Mouse (Mus musculus) bone marrow, adult 2 months (tissue): Measurements from ENCODE around the gene Arhgef11.

Experiments used
- CTCF ChIP-seq: fragments of 200-500 bp; IDR thresholded peaks from 2 replicates; pipeline ENCODE4 v1.5.1; 2011; ENCODE audit warnings: low read length, control low read depth; ENCODE audit not compliant: control insufficient read depth, insufficient read depth
- POLR2A ChIP-seq: fragments of 200-500 bp; IDR thresholded peaks from 2 replicates; pipeline ENCODE4 v1.6.1; 2011; ENCODE audit warnings: low read depth, mild to moderate bottlenecking, control low read depth, low read length, borderline replicate concordance; ENCODE audit not compliant: control insufficient read depth

DNA sequence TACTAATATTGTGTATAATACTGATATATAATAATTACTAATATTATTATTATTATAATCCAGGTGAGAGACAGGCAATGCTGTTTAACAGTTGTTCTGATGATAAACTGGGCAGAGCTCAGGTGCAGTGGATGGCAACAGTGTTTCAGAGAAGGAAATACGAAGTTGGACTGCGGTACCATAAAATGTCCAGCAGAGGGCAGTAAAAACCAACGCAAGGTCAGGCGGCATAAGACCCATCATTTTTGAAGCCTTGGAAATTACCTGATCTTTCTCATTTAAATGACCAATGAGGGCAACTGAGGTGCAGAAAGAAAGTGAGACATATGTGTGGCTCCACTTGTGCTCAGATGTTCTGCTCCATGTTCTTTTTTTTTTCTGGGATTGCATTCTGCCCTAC lies 152.9 kb downstream of the Arhgef11 start:
- TF ChIP-seq CTCF, result peak; percentile 47
- TF ChIP-seq POLR2A, result no peak
